Mouse (Mus musculus): ENCODE measurements around the gene Mmp15. TPM values are rescaled to one million over a fixed set of nuclear protein-coding genes. Genes with fewer than 3 reads are reported as not detected.

Gene Mmp15
- polyA plus RNA-seq, 1 experiment from 2014 or later, result 86.0 TPM

DNA sequence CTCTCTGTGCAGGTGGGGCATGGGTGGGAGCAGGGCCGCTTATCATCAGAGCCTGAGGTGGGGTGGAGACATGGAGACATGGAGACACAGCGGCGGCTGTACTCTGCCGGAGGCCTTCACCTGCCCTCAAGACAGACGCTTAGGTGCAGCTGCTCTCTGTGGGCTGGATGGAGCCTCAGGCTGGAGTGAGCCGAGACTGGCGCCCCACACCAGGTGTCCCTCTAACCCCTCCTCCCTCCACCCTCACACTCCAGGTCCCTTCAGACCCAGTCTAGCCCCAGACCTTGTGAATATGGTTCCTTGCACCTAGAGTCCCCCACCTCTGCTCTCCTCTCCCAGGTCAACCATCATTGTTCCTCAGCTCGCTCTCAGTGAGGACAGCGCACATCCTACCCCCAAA is 47.1 kb downstream of the Mmp15 start:
- no peaks in the 10 kb centered on the region for H3K36me3 ChIP-seq
- 85% methylated on average over 9 of the region's 9 CpGs for WGBS
- no peaks in the 10 kb centered on the region for H3K9me3 ChIP-seq (replicated peaks)
- no peak overlapping the region for H3K4me2 ChIP-seq
- H3K4me3 ChIP-seq, result no peak overlapping the region
- H3K9ac ChIP-seq, result no peak overlapping the region
- no peaks in the 10 kb centered on the region for H3K27me3 ChIP-seq (replicated peaks)
- H3K27ac ChIP-seq (ENCODE audit: poor library complexity, severe bottlenecking), result no peak overlapping the region
- peaks cover 36% of the 10 kb centered on the region for H3K4me1 ChIP-seq (replicated peaks)
- no peak for ATAC-seq (ENCODE audit: insufficient number of reproducible peaks, low FRiP score)

GRCm38 (mm10) chr8:95401091-95401490 is 49.0 kb downstream of the Mmp15 start:
- peaks cover 16% of the 10 kb centered on the region for H3K4me1 ChIP-seq (replicated peaks)
- no peak overlapping the region for H3K27ac ChIP-seq (ENCODE audit: poor library complexity, severe bottlenecking)
- H3K9me3 ChIP-seq (replicated peaks), result no peaks in the 10 kb centered on the region
- H3K9ac ChIP-seq, result no peak overlapping the region
- no peak overlapping the region for H3K4me2 ChIP-seq
- 74% methylated on average over 7 of the region's 7 CpGs for WGBS
- H3K27me3 ChIP-seq (replicated peaks), result no peaks in the 10 kb centered on the region
- no peak for ATAC-seq (ENCODE audit: insufficient number of reproducible peaks, low FRiP score)
- H3K4me3 ChIP-seq, result no peak overlapping the region
- no peaks in the 10 kb centered on the region for H3K36me3 ChIP-seq

GRCm38 (mm10) chr8:95409518-95409917 is 57.5 kb downstream of the Mmp15 start:
- Histone ChIP-seq H3K4me3 (no peak overlapping the region), H3K4me1 (replicated peaks) (peaks cover 12% of the 10 kb centered on the region), H3K27me3 (replicated peaks) (no peaks in the 10 kb centered on the region), H3K4me2 (no peak overlapping the region), H3K36me3 (no peaks in the 10 kb centered on the region), H3K27ac (ENCODE audit: poor library complexity, severe bottlenecking) (no peak overlapping the region), H3K9ac (no peak overlapping the region), H3K9me3 (replicated peaks) (peaks cover 3% of the 10 kb centered on the region; the same call in 1 of the 2 replicates)
- WGBS, result 73% methylated on average over 5 of the region's 5 CpGs
- peak; percentile 68 for ATAC-seq (ENCODE audit: insufficient number of reproducible peaks, low FRiP score)

- WGBS, result 27% methylated on average over 10 of the region's 10 CpGs
- H3K4me3 ChIP-seq, result no peak overlapping the region
- H3K27ac ChIP-seq (ENCODE audit: poor library complexity, severe bottlenecking), result peak overlapping the region; percentile 54
- peak overlapping the region; percentile 17; the same call in 1 of the 2 replicates for H3K4me2 ChIP-seq
- no peaks in the 10 kb centered on the region for H3K27me3 ChIP-seq (replicated peaks)
- no peaks in the 10 kb centered on the region for H3K36me3 ChIP-seq
- H3K4me1 ChIP-seq (replicated peaks), result peaks cover 12% of the 10 kb centered on the region
- peaks cover 3% of the 10 kb centered on the region; the same call in 1 of the 2 replicates for H3K9me3 ChIP-seq (replicated peaks)
- H3K9ac ChIP-seq, result peak overlapping the region; percentile 45; the same call in 1 of the 2 replicates
- peak; percentile 64 for ATAC-seq (ENCODE audit: insufficient number of reproducible peaks, low FRiP score)
These were observed 59.4 kb downstream of the Mmp15 start for GRCm38 (mm10) chr8:95411309-95411972.

DNA sequence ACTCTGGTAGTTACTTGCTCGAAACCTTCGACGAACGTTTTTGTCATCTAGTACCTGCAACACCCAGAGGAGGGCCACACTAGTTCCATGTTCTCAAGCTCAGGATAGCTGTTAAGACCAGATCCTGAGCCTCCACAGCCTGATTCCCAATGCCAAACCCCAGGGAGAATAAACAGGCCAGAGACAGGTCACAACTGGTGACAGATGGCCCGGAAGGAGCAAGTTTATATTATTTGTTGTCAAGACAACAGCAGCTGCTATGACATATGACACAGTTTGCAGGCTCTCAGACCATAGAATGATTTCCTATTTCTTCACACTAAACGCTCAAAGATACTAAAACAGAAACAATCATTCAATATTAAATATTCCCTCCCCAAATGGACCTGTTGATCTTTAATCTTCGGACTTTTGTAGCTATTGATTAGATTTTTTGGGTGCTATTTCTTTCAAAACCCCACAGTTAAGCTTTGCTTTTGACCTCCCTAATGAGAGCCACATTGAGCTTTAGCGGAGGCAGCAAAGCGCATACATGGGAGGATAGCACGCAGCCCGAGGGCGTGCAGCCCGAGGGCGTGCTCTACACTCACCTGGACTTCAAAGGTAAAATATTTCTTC is 70.2 kb downstream of the Mmp15 start:
- H3K9ac ChIP-seq, result no peak overlapping the region
- WGBS, result 92% methylated on average over 14 of the region's 14 CpGs
- no peak overlapping the region for H3K27ac ChIP-seq (ENCODE audit: poor library complexity, severe bottlenecking)
- H3K4me1 ChIP-seq (replicated peaks), result peaks cover 26% of the 10 kb centered on the region
- H3K4me3 ChIP-seq, result no peak overlapping the region
- H3K36me3 ChIP-seq, result peaks cover 59% of the 10 kb centered on the region
- ATAC-seq (ENCODE audit: insufficient number of reproducible peaks, low FRiP score), result no peak
- H3K9me3 ChIP-seq (replicated peaks), result no peaks in the 10 kb centered on the region
- H3K27me3 ChIP-seq (replicated peaks), result no peaks in the 10 kb centered on the region
- H3K4me2 ChIP-seq, result no peak overlapping the region

Other genes with a start within 250 kb of the Mmp15 start
- 13.4 and 16.4 TPM in 2 replicates for gene Kifc3, start 149.5 kb upstream of the Mmp15 start, polyA plus RNA-seq (2016; fragmentation: Nextera tagmentation; extraction: Ambion mirVana)
- gene Cngb1, start 45.7 kb upstream of the Mmp15 start, polyA plus RNA-seq (2016; fragmentation: Nextera tagmentation; extraction: Ambion mirVana), result 0.26 and 1.0 TPM in 2 replicates
- 0.53 TPM in 1 of 2 replicates, not detected in the other for gene Tepp, start 41.7 kb upstream of the Mmp15 start, polyA plus RNA-seq (2016; fragmentation: Nextera tagmentation; extraction: Ambion mirVana)
- gene Zfp319, start 20.3 kb upstream of the Mmp15 start, polyA plus RNA-seq (2016; fragmentation: Nextera tagmentation; extraction: Ambion mirVana), result 8.6 and 9.6 TPM in 2 replicates
- 25.5 and 26.5 TPM in 2 replicates for gene Usb1, start 20.0 kb upstream of the Mmp15 start, polyA plus RNA-seq (2016; fragmentation: Nextera tagmentation; extraction: Ambion mirVana)
- gene Cfap20, start 82.6 kb downstream of the Mmp15 start, polyA plus RNA-seq (2016; fragmentation: Nextera tagmentation; extraction: Ambion mirVana), result 151 and 153 TPM in 2 replicates
- gene Csnk2a2, start 137.8 kb downstream of the Mmp15 start, polyA plus RNA-seq (2016; fragmentation: Nextera tagmentation; extraction: Ambion mirVana), result 8.2 and 8.7 TPM in 2 replicates
- gene Ccdc113, start 181.8 kb downstream of the Mmp15 start, polyA plus RNA-seq (2016; fragmentation: Nextera tagmentation; extraction: Ambion mirVana), result 3.2 and 3.7 TPM in 2 replicates
- not detected in 2 replicates for gene Prss54, start 224.1 kb downstream of the Mmp15 start, polyA plus RNA-seq (2016; fragmentation: Nextera tagmentation; extraction: Ambion mirVana)